Mouse (Mus musculus) hindbrain, embryonic 14.5 days (tissue): Measurements from ENCODE around the gene Txndc16. TPM values are rescaled to one million over a fixed set of nuclear protein-coding genes. Genes with fewer than 3 reads are reported as not detected.

ENCODE experiments used
- ATAC-seq: fragments of 200-750 bp; cut with Nextera tagmentation; 2 replicates; pipeline ENCODE4 v1.8.0; 2017; ENCODE audit warnings: moderate number of reproducible peaks, mild to moderate bottlenecking, moderate TSS enrichment, moderate library complexity; ENCODE audit not compliant: low FRiP score
- DNase-seq: peaks from one replicate; pipeline ENCODE4 v3.0.0-alpha.2; 2015; ENCODE audit warnings: low spot score
- H3K27ac ChIP-seq: fragments of 300-500 bp; sonication (generic); 2 replicates; pipeline ENCODE4 v1.5.1; 2014; ENCODE audit warnings: mild to moderate bottlenecking, moderate library complexity
- H3K27me3 ChIP-seq: fragments of 300-500 bp; sonication (generic); 2 replicates; pipeline ENCODE4 v1.6.1; 2014; ENCODE audit warnings: mild to moderate bottlenecking, low read length, mixed read lengths; ENCODE audit not compliant: control insufficient read depth, insufficient read depth
- H3K36me3 ChIP-seq: fragments of 300-500 bp; sonication (generic); replicated peaks from 2 replicates; pipeline ENCODE4 v1.6.1; 2014; ENCODE audit not compliant: control insufficient read depth, insufficient read depth
- H3K4me1 ChIP-seq: fragments of 300-500 bp; sonication (generic); replicated peaks from 2 replicates; pipeline ENCODE4 v1.6.1; 2014; ENCODE audit warnings: antibody characterized with exemption, low read length, mixed read lengths; ENCODE audit not compliant: control insufficient read depth, insufficient read depth
- H3K4me2 ChIP-seq: fragments of 300-500 bp; sonication (generic); replicated peaks from 2 replicates; pipeline ENCODE4 v1.6.1; 2014; ENCODE audit warnings: mild to moderate bottlenecking, moderate library complexity
- H3K4me3 ChIP-seq: fragments of 300-500 bp; sonication (generic); replicated peaks from 2 replicates; pipeline ENCODE4 v1.5.1; 2014; ENCODE audit warnings: mild to moderate bottlenecking, low read length
- H3K9ac ChIP-seq: fragments of 300-500 bp; sonication (generic); 2 replicates; pipeline ENCODE4 v1.6.1; 2014
- H3K9me3 ChIP-seq: fragments of 300-500 bp; sonication (generic); 2 replicates; pipeline ENCODE4 v1.6.1; 2016; ENCODE audit warnings: low read length; ENCODE audit not compliant: control insufficient read depth
- WGBS: fragments of 180-500 bp; shearing (Covaris S2); extraction: QIAGEN DNeasy Blood & Tissue Kit; methylation state at CpG from one replicate; pipeline ENCODE4 v1.1.7; 2014; 5-methylcytosine and 5-hydroxymethylcytosine counted together
- polyA plus RNA-seq: library from polyadenylated mRNA; unstranded; fragments of >200 nt; fragmentation: Nextera tagmentation; extraction: Ambion mirVana; gene quantifications from 2 replicates; pipeline ENCODE4 v1.2.1, GENCODE M21; 2014

Txndc16 gene
- 41.1 and 45.6 TPM in 2 replicates for polyA plus RNA-seq

GRCm38 (mm10) chr14:45220090-45220956 is at the start of gene Txndc16:
TSS of gene Txndc16 (minus strand) at chr14:45220328.
- Histone ChIP-seq H3K4me2 (peak within 1 kb of the TSS; percentile 77), H3K4me3 (peak within 1 kb of the TSS; percentile 92), H3K27me3 (no peaks in the 10 kb centered on the region), H3K4me1 (peaks cover 25% of the 10 kb centered on the region; the same call in 1 of the 2 replicates), H3K36me3 (no peaks in the 10 kb centered on the region), H3K9ac (peak within 1 kb of the TSS; percentile 94), H3K9me3 (no peaks in the 10 kb centered on the region), H3K27ac (peak within 1 kb of the TSS; percentile 95)
- DNase-seq: peak; percentile 93
- under 1% methylated on average over 58 of the region's 59 CpGs for WGBS
- ATAC-seq: peak; percentile 46

- WGBS: 83% methylated on average over 3 of the region's 3 CpGs
- Histone ChIP-seq H3K4me3 (no peak overlapping the region), H3K9ac (no peak overlapping the region), H3K27me3 (no peaks in the 10 kb centered on the region), H3K27ac (no peak overlapping the region), H3K4me2 (no peak overlapping the region), H3K9me3 (peaks cover 12% of the 10 kb centered on the region), H3K4me1 (no peaks in the 10 kb centered on the region), H3K36me3 (peaks cover 40% of the 10 kb centered on the region)
- DNase-seq (no peak), ATAC-seq (no peak)
Measured at GRCm38 (mm10) chr14:45263831-45264592, 43.9 kb upstream of the Txndc16 start.

GRCm38 (mm10) chr14:45251548-45252076 is 31.5 kb upstream of the Txndc16 start:
- Histone ChIP-seq H3K4me3 (no peak overlapping the region), H3K9ac (no peak overlapping the region), H3K9me3 (no peaks in the 10 kb centered on the region), H3K27me3 (no peaks in the 10 kb centered on the region), H3K4me1 (no peaks in the 10 kb centered on the region), H3K27ac (no peak overlapping the region), H3K36me3 (peaks cover 24% of the 10 kb centered on the region), H3K4me2 (no peak overlapping the region)
- DNase-seq: no peak
- ATAC-seq: no peak
- WGBS: 88% methylated on average over 4 of the region's 4 CpGs

GRCm38 (mm10) chr14:45241613-45242012 is 21.5 kb upstream of the Txndc16 start:
- H3K27ac ChIP-seq: no peak overlapping the region
- DNase-seq (no peak), ATAC-seq (no peak)
- 60% methylated on average over 1 of the region's 1 CpGs for WGBS
- no peaks in the 10 kb centered on the region for H3K9me3 ChIP-seq
- no peak overlapping the region for H3K4me3 ChIP-seq
- H3K9ac ChIP-seq: no peak overlapping the region
- peaks cover 6% of the 10 kb centered on the region for H3K36me3 ChIP-seq
- no peaks in the 10 kb centered on the region for H3K27me3 ChIP-seq
- no peaks in the 10 kb centered on the region for H3K4me1 ChIP-seq
- H3K4me2 ChIP-seq: no peak overlapping the region

- Histone ChIP-seq H3K9me3 (no peaks in the 10 kb centered on the region), H3K4me2 (no peak overlapping the region), H3K27ac (no peak overlapping the region), H3K9ac (no peak overlapping the region), H3K27me3 (no peaks in the 10 kb centered on the region), H3K36me3 (no peaks in the 10 kb centered on the region), H3K4me1 (no peaks in the 10 kb centered on the region), H3K4me3 (no peak overlapping the region)
- WGBS: 91% methylated on average over 2 of the region's 2 CpGs
- DNase-seq (no peak), ATAC-seq (no peak)
Measured at GRCm38 (mm10) chr14:45239042-45239441, 18.9 kb upstream of the Txndc16 start.

- 7% methylated on average over 11 of the region's 11 CpGs for WGBS
Measured at GRCm38 (mm10) chr14:45220957-45221630, 966 bp upstream of the Txndc16 start.

GRCm38 (mm10) chr14:45219281-45220089 is 643 bp downstream of the Txndc16 start, which contains the start of gene Gpr137c:
TSS of gene Gpr137c (plus strand) at chr14:45219717.
- H3K4me2 ChIP-seq: peak within 1 kb of the TSS; percentile 77
- DNase-seq (peak; percentile 97), ATAC-seq (peak; percentile 98)
- peak within 1 kb of the TSS; percentile 92 for H3K4me3 ChIP-seq
- H3K27ac ChIP-seq: peak within 1 kb of the TSS; percentile 95
- H3K9ac ChIP-seq: peak within 1 kb of the TSS; percentile 94
- WGBS: under 1% methylated on average over 64 of the region's 86 CpGs
- H3K4me1 ChIP-seq: peaks cover 25% of the 10 kb centered on the region; the same call in 1 of the 2 replicates
- no peaks in the 10 kb centered on the region for H3K27me3 ChIP-seq
- no peaks in the 10 kb centered on the region for H3K36me3 ChIP-seq
- no peaks in the 10 kb centered on the region for H3K9me3 ChIP-seq

More at GRCm38 (mm10) chr14:45220957-45221630, 966 bp upstream of the Txndc16 start:
- Histone ChIP-seq H3K4me1 (peaks cover 25% of the 10 kb centered on the region; the same call in 1 of the 2 replicates), H3K4me2 (peak overlapping the region; percentile 53), H3K27ac (peak overlapping the region; percentile 95), H3K9ac (peak overlapping the region; percentile 94), H3K36me3 (no peaks in the 10 kb centered on the region), H3K9me3 (no peaks in the 10 kb centered on the region), H3K27me3 (no peaks in the 10 kb centered on the region), H3K4me3 (peak overlapping the region; percentile 92)
- ATAC-seq: no peak
- peak; percentile 69 for DNase-seq

GRCm38 (mm10) chr14:45217693-45218092 is 2.4 kb downstream of the Txndc16 start:
- H3K9ac ChIP-seq: peak overlapping the region; percentile 54
- H3K4me2 ChIP-seq: peak overlapping the region; percentile 77
- no peaks in the 10 kb centered on the region for H3K27me3 ChIP-seq
- WGBS: 94% methylated on average over 4 of the region's 4 CpGs
- H3K27ac ChIP-seq: no peak overlapping the region
- peaks cover 4% of the 10 kb centered on the region; the same call in 1 of the 2 replicates for H3K36me3 ChIP-seq
- H3K9me3 ChIP-seq: no peaks in the 10 kb centered on the region
- DNase-seq (no peak), ATAC-seq (no peak)
- peak overlapping the region; percentile 92 for H3K4me3 ChIP-seq
- H3K4me1 ChIP-seq: peaks cover 19% of the 10 kb centered on the region; the same call in 1 of the 2 replicates
